Mouse (Mus musculus) thymus, adult 2 months (tissue): ENCODE results near the gene Naa80.

Experiments used
- CTCF ChIP-seq: fragments of 200-500 bp; IDR thresholded peaks from 2 replicates; pipeline ENCODE4 v1.5.1; 2012; ENCODE audit warnings: mild to moderate bottlenecking, control low read depth, low read length, moderate library complexity, borderline replicate concordance; ENCODE audit not compliant: control insufficient read depth, poor library complexity, insufficient read depth; ENCODE audit errors: extremely low read depth
- POLR2A ChIP-seq: fragments of 200-500 bp; IDR thresholded peaks from 2 replicates; pipeline ENCODE4 v1.6.1; 2012; ENCODE audit warnings: mild to moderate bottlenecking, low read length, control low read depth, moderate library complexity; ENCODE audit not compliant: control insufficient read depth, poor library complexity, insufficient read depth; ENCODE audit errors: extremely low read depth

GRCm38 (mm10) chr9:107629901-107630425 lies 51.3 kb downstream of the Naa80 start:
- no peak for TF ChIP-seq POLR2A
- no peak for TF ChIP-seq CTCF
